Mouse (Mus musculus): ENCODE results near the gene Cyb5r3. TPM values are rescaled to one million over a fixed set of nuclear protein-coding genes. Genes with fewer than 3 reads are reported as not detected.

Cyb5r3 gene
- polyA plus RNA-seq, 1 experiment from 2014 or later: 110 TPM

DNA sequence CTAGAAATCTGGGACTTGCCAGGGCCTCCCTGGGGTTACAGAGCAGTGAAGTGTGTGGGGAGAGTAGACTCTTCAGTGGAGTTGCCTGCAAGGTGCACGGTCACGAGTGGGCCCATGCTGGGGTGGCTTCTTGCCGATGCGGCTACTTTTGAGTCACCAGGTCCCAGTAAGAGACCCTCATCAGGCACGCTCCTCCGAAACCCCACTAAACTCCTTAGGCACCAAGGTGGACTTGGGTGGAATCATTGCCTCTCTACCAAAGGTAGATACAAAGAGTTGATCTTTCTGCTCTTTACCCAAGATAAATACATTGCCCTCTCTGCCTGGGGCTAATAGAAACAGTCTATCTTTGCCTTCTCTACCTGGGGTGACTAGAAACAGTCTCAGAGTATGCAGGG is 14.7 kb downstream of the Cyb5r3 start:
- no peak overlapping the region for H3K27ac ChIP-seq

DNA sequence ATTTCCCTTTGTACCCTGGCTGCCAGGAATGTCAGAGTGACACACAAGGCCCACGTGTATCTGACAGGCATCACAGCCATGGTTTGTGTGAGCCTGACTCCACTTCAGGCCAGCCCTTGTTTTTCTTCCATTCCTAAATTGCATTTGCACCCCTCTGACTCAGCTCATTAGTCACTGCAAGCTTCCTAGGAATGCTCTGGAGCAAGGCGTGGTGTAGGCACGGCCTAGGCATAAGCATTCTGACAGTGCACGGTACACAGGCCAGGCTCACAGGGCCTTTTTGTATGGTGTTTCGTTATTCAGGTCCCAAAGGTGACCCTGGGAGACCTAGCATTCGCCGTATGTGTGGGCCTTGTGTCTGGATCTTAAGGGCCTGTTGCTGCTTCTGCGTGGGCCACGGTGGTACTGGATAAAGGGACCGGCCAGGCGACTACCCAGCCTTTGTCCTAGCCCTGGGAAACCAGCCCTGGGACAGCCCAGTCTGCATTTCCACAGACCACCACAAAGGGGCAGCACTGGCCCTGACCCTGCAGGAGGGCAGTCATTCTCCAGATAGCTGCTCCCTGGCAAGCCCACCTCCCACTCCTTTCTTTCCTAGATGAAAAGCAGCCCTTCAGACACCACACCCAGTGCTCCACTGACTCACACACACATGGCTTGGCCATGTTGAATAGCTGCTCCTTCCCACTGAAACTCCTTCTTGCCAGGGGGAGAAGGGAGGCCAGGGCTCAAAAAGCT is 15.3 kb downstream of the Cyb5r3 start:
- Histone ChIP-seq H3K9me3 (no peaks in the 10 kb centered on the region), H3K36me3 (peaks cover 67% of the 10 kb centered on the region), H3K4me2 (replicated peaks) (no peak overlapping the region), H3K27me3 (no peaks in the 10 kb centered on the region), H3K4me1 (no peaks in the 10 kb centered on the region), H3K27ac (no peak overlapping the region), H3K9ac (no peak overlapping the region), H3K4me3 (no peak overlapping the region)
- ATAC-seq (ENCODE audit: low FRiP score, low read depth): no peak
- 80% methylated on average over 11 of the region's 11 CpGs for WGBS

More for the DNA sequence above, 14.7 kb downstream of the Cyb5r3 start:
- no peak overlapping the region for H3K4me3 ChIP-seq
- WGBS: 93% methylated on average over 6 of the region's 6 CpGs
- ATAC-seq (ENCODE audit: low FRiP score, low read depth): no peak
- H3K27me3 ChIP-seq: no peaks in the 10 kb centered on the region
- H3K9me3 ChIP-seq: no peaks in the 10 kb centered on the region
- H3K36me3 ChIP-seq: peaks cover 72% of the 10 kb centered on the region
- no peak overlapping the region for H3K9ac ChIP-seq
- H3K4me2 ChIP-seq (replicated peaks): no peak overlapping the region
- no peaks in the 10 kb centered on the region for H3K4me1 ChIP-seq

DNA sequence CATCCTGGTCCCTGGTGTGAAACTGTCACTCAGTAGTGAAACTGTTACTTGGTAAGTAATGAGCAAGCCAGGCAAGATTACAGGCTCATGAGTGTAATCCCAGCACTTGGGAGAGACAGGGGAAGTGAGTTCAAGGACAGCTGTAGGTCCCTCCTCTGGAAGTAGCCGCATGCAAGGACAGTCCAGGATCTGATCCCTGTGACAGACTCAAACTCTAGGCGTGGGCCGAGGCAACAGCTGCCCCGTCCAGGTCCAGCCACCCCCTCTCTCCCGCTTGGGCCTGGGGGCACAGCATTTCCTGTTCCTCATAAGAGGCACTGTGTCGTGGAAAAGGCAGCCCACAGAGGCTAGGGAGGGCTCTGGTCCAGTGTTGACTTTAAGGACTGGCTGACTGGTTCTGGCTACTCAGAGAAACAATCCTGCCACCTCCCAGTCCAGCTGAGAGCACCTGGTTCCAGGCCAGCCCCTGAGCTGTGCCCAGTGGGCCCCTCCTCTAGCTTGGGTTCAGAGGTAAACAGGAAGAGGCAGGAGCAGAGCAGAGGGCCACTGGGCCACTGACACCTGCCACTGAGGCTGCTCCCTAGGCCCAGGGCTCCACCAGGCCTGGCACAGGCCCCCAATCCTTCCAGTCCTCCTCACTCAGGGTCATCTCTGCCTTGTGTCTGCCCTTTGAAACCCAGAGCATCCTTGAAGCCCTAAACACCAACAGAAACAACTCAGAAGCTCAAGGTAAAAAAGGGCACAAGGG is 16.5 kb downstream of the Cyb5r3 start:
- H3K4me3 ChIP-seq: no peak overlapping the region
- 0 out of 2 replicates have a peak overlapping the region, but pooled peaks have one; percentile 39 for H3K9ac ChIP-seq
- no peaks in the 10 kb centered on the region for H3K4me1 ChIP-seq
- peaks cover 54% of the 10 kb centered on the region for H3K36me3 ChIP-seq
- H3K4me2 ChIP-seq (replicated peaks): no peak overlapping the region
- no peaks in the 10 kb centered on the region for H3K27me3 ChIP-seq
- no peaks in the 10 kb centered on the region for H3K9me3 ChIP-seq
- ATAC-seq (ENCODE audit: low FRiP score, low read depth): no peak
- no peak overlapping the region for H3K27ac ChIP-seq
- WGBS: 69% methylated on average over 6 of the region's 6 CpGs

GRCm38 (mm10) chr15:83154309-83154708 is 18.1 kb downstream of the Cyb5r3 start:
- Histone ChIP-seq H3K4me1 (0 out of 2 replicates have a peak, but pooled peaks cover 5% of the 10 kb centered on the region), H3K27me3 (no peaks in the 10 kb centered on the region), H3K4me2 (replicated peaks) (no peak overlapping the region), H3K9ac (no peak overlapping the region), H3K4me3 (no peak overlapping the region), H3K27ac (no peak overlapping the region), H3K36me3 (peaks cover 39% of the 10 kb centered on the region), H3K9me3 (no peaks in the 10 kb centered on the region)
- WGBS: 94% methylated on average over 7 of the region's 7 CpGs
- ATAC-seq (ENCODE audit: low FRiP score, low read depth): no peak

- Histone ChIP-seq H3K36me3 (peaks cover 29% of the 10 kb centered on the region), H3K4me3 (no peak overlapping the region), H3K27me3 (no peaks in the 10 kb centered on the region), H3K9me3 (no peaks in the 10 kb centered on the region), H3K27ac (no peak overlapping the region; the same call in 1 of the 2 replicates), H3K4me2 (replicated peaks) (no peak overlapping the region), H3K9ac (no peak overlapping the region), H3K4me1 (peaks cover 14% of the 10 kb centered on the region)
- no peak for ATAC-seq (ENCODE audit: low FRiP score, low read depth)
- WGBS: 89% methylated on average over 4 of the region's 4 CpGs
These were observed 21.7 kb downstream of the Cyb5r3 start for GRCm38 (mm10) chr15:83150694-83151093.

DNA sequence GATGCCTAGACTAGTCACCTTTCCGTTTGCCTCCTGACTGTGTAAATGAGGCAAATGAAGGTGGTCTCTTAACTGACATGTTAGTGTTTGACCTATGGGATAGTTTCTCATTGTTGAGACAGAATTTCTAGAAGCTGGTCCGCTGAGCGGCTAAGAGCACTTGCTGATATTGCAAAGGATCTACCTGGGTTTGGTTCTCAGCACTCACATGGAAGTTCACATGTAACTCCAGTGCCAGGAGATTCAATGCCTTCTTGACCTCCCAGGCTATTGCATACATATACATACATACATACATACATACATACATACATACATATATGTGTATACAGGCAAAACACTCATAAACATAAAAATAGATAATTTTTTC is 22.3 kb downstream of the Cyb5r3 start:
- 14% methylated on average over 3 of the region's 3 CpGs for WGBS
- Histone ChIP-seq H3K4me1 (peaks cover 14% of the 10 kb centered on the region), H3K9me3 (no peaks in the 10 kb centered on the region), H3K4me2 (replicated peaks) (peak overlapping the region; percentile 52), H3K27me3 (no peaks in the 10 kb centered on the region), H3K27ac (peak overlapping the region; percentile 98), H3K36me3 (peaks cover 35% of the 10 kb centered on the region), H3K4me3 (peak overlapping the region; percentile 92), H3K9ac (no peak overlapping the region)
- ATAC-seq (ENCODE audit: low FRiP score, low read depth): no peak

GRCm38 (mm10) chr15:83149196-83150072 is 23.0 kb downstream of the Cyb5r3 start, which contains the start of gene Poldip3:
TSS of gene Poldip3 (minus strand) at chr15:83149384.
- Histone ChIP-seq H3K4me1 (peaks cover 14% of the 10 kb centered on the region), H3K4me3 (peak within 1 kb of the TSS; percentile 92), H3K27ac (peak within 1 kb of the TSS; percentile 98), H3K9ac (peak within 1 kb of the TSS; percentile 97), H3K36me3 (peaks cover 40% of the 10 kb centered on the region), H3K27me3 (no peaks in the 10 kb centered on the region), H3K9me3 (no peaks in the 10 kb centered on the region), H3K4me2 (replicated peaks) (peak within 1 kb of the TSS; percentile 95)
- WGBS: under 1% methylated on average over 56 of the region's 56 CpGs
- peak; percentile 92 for ATAC-seq (ENCODE audit: low FRiP score, low read depth)

DNA sequence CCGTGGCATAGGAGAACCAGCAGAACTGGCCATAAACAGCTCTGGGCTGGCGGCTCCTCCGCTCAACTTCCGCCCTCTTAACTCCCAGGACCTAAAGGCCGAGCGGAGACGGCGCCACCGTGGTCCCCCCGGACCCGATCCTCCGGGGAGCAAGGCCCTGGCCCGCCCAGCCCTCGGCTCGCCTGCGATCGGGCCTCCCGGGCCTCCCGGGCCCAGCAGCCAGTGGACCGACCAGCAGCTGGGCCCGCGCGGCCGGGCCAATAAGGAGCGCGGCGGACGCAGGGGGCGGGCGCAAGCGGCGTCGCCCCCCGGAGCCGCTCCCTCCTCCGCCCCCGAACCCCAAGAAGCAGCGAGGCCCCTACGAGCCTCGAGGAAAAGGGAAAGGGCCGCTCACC is 23.6 kb downstream of the Cyb5r3 start:
- Histone ChIP-seq H3K9me3 (no peaks in the 10 kb centered on the region), H3K4me2 (replicated peaks) (peak overlapping the region; percentile 95), H3K36me3 (peaks cover 41% of the 10 kb centered on the region), H3K4me1 (peaks cover 14% of the 10 kb centered on the region), H3K27me3 (no peaks in the 10 kb centered on the region), H3K4me3 (peak overlapping the region; percentile 92), H3K9ac (peak overlapping the region; percentile 97), H3K27ac (peak overlapping the region; percentile 98)
- ATAC-seq (ENCODE audit: low FRiP score, low read depth): peak; percentile 76
- WGBS: under 1% methylated on average over 39 of the region's 41 CpGs

GRCm38 (mm10) chr15:83148395-83148794 is 24.0 kb downstream of the Cyb5r3 start:
- Histone ChIP-seq H3K9ac (peak overlapping the region; percentile 97), H3K36me3 (peaks cover 37% of the 10 kb centered on the region), H3K4me3 (peak overlapping the region; percentile 92), H3K27ac (peak overlapping the region; percentile 98), H3K27me3 (no peaks in the 10 kb centered on the region), H3K9me3 (no peaks in the 10 kb centered on the region), H3K4me1 (peaks cover 14% of the 10 kb centered on the region), H3K4me2 (replicated peaks) (peak overlapping the region; percentile 95)
- 4% methylated on average over 21 of the region's 21 CpGs for WGBS
- ATAC-seq (ENCODE audit: low FRiP score, low read depth): no peak

- H3K27me3 ChIP-seq: no peaks in the 10 kb centered on the region
- H3K36me3 ChIP-seq: peaks cover 36% of the 10 kb centered on the region
- H3K9ac ChIP-seq: no peak overlapping the region
- H3K4me3 ChIP-seq: no peak overlapping the region
- 90% methylated on average over 6 of the region's 6 CpGs for WGBS
- H3K27ac ChIP-seq: no peak overlapping the region
- no peaks in the 10 kb centered on the region for H3K9me3 ChIP-seq
- peaks cover 14% of the 10 kb centered on the region for H3K4me1 ChIP-seq
- ATAC-seq (ENCODE audit: low FRiP score, low read depth): no peak
- H3K4me2 ChIP-seq (replicated peaks): no peak overlapping the region
These were observed 26.9 kb downstream of the Cyb5r3 start for GRCm38 (mm10) chr15:83145541-83145940.

GRCm38 (mm10) chr15:83142861-83143260 is 29.5 kb downstream of the Cyb5r3 start:
- no peak for ATAC-seq (ENCODE audit: low FRiP score, low read depth)
- Histone ChIP-seq H3K36me3 (peaks cover 44% of the 10 kb centered on the region), H3K27me3 (no peaks in the 10 kb centered on the region), H3K9me3 (no peaks in the 10 kb centered on the region), H3K4me1 (peaks cover 4% of the 10 kb centered on the region), H3K4me2 (replicated peaks) (no peak overlapping the region), H3K4me3 (no peak overlapping the region), H3K27ac (no peak overlapping the region), H3K9ac (no peak overlapping the region)
- WGBS: 66% methylated on average over 5 of the region's 5 CpGs

- H3K4me1 ChIP-seq: no peaks in the 10 kb centered on the region
- no peak overlapping the region for H3K9ac ChIP-seq
- no peak overlapping the region for H3K4me3 ChIP-seq
- peaks cover 78% of the 10 kb centered on the region for H3K36me3 ChIP-seq
- H3K4me2 ChIP-seq (replicated peaks): no peak overlapping the region
- H3K27me3 ChIP-seq: no peaks in the 10 kb centered on the region
- H3K27ac ChIP-seq: no peak overlapping the region
- no peaks in the 10 kb centered on the region for H3K9me3 ChIP-seq
- no peak for ATAC-seq (ENCODE audit: low FRiP score, low read depth)
- 86% methylated on average over 2 of the region's 2 CpGs for WGBS
These were observed 36.7 kb downstream of the Cyb5r3 start for GRCm38 (mm10) chr15:83135654-83136053.

Measured in limb, embryonic 13.5 days (tissue).